Comparison of ENCODE assay signal across 8 mouse cellular contexts in genomic region chr1:170136351-170137009, GRCm38 (mm10). TPM values are rescaled to one million over a fixed set of nuclear protein-coding genes. Genes with fewer than 3 reads are reported as not detected.
DNase-seq lines count a peak whose midpoint lies in the region; ATAC-seq and TF ChIP-seq lines count a peak whose summit lies in the region.

No protein-coding gene starts in this region.

- peaks cover 9% of the 10 kb centered on the region for H3K36me3 ChIP-seq in heart, embryonic 13.5 days
- H3K36me3 ChIP-seq in kidney, postnatal 0 days (ENCODE audit: insufficient read depth, low read length): no peaks in the 10 kb centered on the region
- H3K36me3 ChIP-seq in liver, adult 2 months (ENCODE audit: control insufficient read depth, insufficient read depth, low read length): peaks cover 6% of the 10 kb centered on the region
- no peaks in the 10 kb centered on the region for H3K36me3 ChIP-seq in myocyte (ENCODE audit: control insufficient read depth, insufficient read depth)

- no peak overlapping the region for H3ac ChIP-seq in myocyte (ENCODE audit: control insufficient read depth, insufficient read length)

- no peak for TF ChIP-seq POLR2A in liver, adult 2 months (IDR thresholded peaks at IDR 0.05; ENCODE audit: extremely low read depth, insufficient read depth, low read length)
- no peak for TF ChIP-seq POLR2A in myocyte (IDR thresholded peaks at IDR 0.05; ENCODE audit: insufficient read length, low read depth)

- H3K9me3 ChIP-seq in heart, embryonic 13.5 days: no peaks in the 10 kb centered on the region
- no peaks in the 10 kb centered on the region for H3K9me3 ChIP-seq in kidney, postnatal 0 days (replicated peaks; ENCODE audit: low read length)

- no peak; the same call in 1 of the 2 replicates for ATAC-seq in heart, embryonic 13.5 days (ENCODE audit: extremely low read depth, insufficient number of reproducible peaks, low FRiP score, low TSS enrichment)
- peak; percentile 78 for ATAC-seq in kidney, postnatal 0 days (replicated peaks; ENCODE audit: low FRiP score, low read depth)

- no peaks in the 10 kb centered on the region for H3K79me2 ChIP-seq in liver, adult 2 months (ENCODE audit: control insufficient read depth, insufficient read depth, low read length)
- H3K79me2 ChIP-seq in myocyte (ENCODE audit: control insufficient read depth, insufficient read depth): no peaks in the 10 kb centered on the region

- H3K4me2 ChIP-seq in heart, embryonic 13.5 days: 0 out of 2 replicates have a peak overlapping the region, but pooled peaks have one; percentile 24
- no peak overlapping the region for H3K4me2 ChIP-seq in kidney, postnatal 0 days (ENCODE audit: low read length)
- H3K4me2 ChIP-seq in myocyte (ENCODE audit: low read depth): peak overlapping the region; percentile 49

- WGBS in heart, embryonic 13.5 days: 13% methylated on average over 7 of the region's 7 CpGs
- WGBS in kidney, postnatal 0 days: 11% methylated on average over 7 of the region's 7 CpGs
- WGBS in liver, adult 2 months: 20% methylated on average over 7 of the region's 7 CpGs

- H3K4me3 ChIP-seq in heart, embryonic 13.5 days: no peak overlapping the region
- no peak overlapping the region for H3K4me3 ChIP-seq in kidney, postnatal 0 days (replicated peaks; ENCODE audit: low read depth, low read length)
- H3K4me3 ChIP-seq in liver, adult 2 months (ENCODE audit: insufficient read depth, low read depth, low read length): no peak overlapping the region
- no peak overlapping the region for H3K4me3 ChIP-seq in myocyte

- H3K4me1 ChIP-seq in heart, embryonic 13.5 days: peaks cover 8% of the 10 kb centered on the region; the same call in 1 of the 2 replicates
- H3K4me1 ChIP-seq in kidney, postnatal 0 days (replicated peaks; ENCODE audit: insufficient read depth, low read length): no peaks in the 10 kb centered on the region
- H3K4me1 ChIP-seq in liver, adult 2 months (ENCODE audit: control insufficient read depth, insufficient read depth, low read length): no peaks in the 10 kb centered on the region

- H3K27me3 ChIP-seq in heart, embryonic 13.5 days (replicated peaks): no peaks in the 10 kb centered on the region
- H3K27me3 ChIP-seq in kidney, postnatal 0 days (ENCODE audit: insufficient read depth, low read length): no peaks in the 10 kb centered on the region
- H3K27me3 ChIP-seq in liver, adult 2 months (ENCODE audit: control insufficient read depth, insufficient read depth, low read length): no peaks in the 10 kb centered on the region
- no peaks in the 10 kb centered on the region for H3K27me3 ChIP-seq in myocyte (ENCODE audit: control insufficient read depth, insufficient read depth, insufficient read length)

- DNase-seq in B cell, adult 2 months: peak; percentile 61 to 64
- DNase-seq in brain, adult 2 months (ENCODE audit: low read depth, low spot score): peak; percentile 91
- DNase-seq in fibroblast of lung, adult 2 months (ENCODE audit: low read depth): peak; percentile 82
- peak; percentile 97 for DNase-seq in kidney, postnatal 0 days (ENCODE audit: low spot score)
- peak; percentile 53 for DNase-seq in liver, adult 2 months (ENCODE audit: extremely low read depth, low read depth, low spot score)
- DNase-seq in spleen, postnatal 4 days (ENCODE audit: low spot score in 2 of 2): peak; percentile 50 to 70

- no peak overlapping the region for H3K9ac ChIP-seq in heart, embryonic 13.5 days
- H3K9ac ChIP-seq in kidney, postnatal 0 days (ENCODE audit: low read depth, low read length): no peak overlapping the region
- H3K9ac ChIP-seq in liver, adult 2 months (ENCODE audit: low read depth, low read length): no peak overlapping the region

- TF ChIP-seq CTCF in kidney, postnatal 0 days (IDR thresholded peaks at IDR 0.05; ENCODE audit: low read depth): peak; percentile 90
- TF ChIP-seq CTCF in liver, adult 2 months (IDR thresholded peaks at IDR 0.05; ENCODE audit: low read depth, low read length): peak; percentile 63

- no peak overlapping the region for H3K27ac ChIP-seq in heart, embryonic 13.5 days (replicated peaks)
- no peak overlapping the region for H3K27ac ChIP-seq in kidney, postnatal 0 days
- no peak overlapping the region for H3K27ac ChIP-seq in liver, adult 2 months (replicated peaks; ENCODE audit: insufficient read depth, low read depth, low read length)

TF ChIP-seq in myocyte, 11 proteins besides CTCF, POLR2A, EP300 and RAD21:
- TF ChIP-seq MAX (IDR thresholded peaks at IDR 0.05; ENCODE audit: low read depth): no peak

RNA-seq across cellular contexts. Expression of gene Ddr2, which starts 25.9 kb away (rescaled TPM):
- polyA plus RNA-seq in heart, embryonic 13.5 days (2015; fragmentation: Nextera tagmentation; extraction: Ambion mirVana): 9.1 and 11.2 TPM in 2 replicates
- 19.9 and 23.8 TPM in 2 replicates for polyA plus RNA-seq in kidney, postnatal 0 days (2015; fragmentation: Nextera tagmentation; extraction: Ambion mirVana)
- 3.0 and 4.8 TPM in 2 replicates for total RNA-seq in liver, adult 2 months (2014; rRNA removed)
- polyA plus RNA-seq in liver, adult 2 months (2012; rRNA removed): 0.81 and 1.4 TPM in 2 replicates
- polyA plus RNA-seq in myocyte (2012; fragmentation: generic; extraction: Trizol): 33.8 TPM

RNA-seq across cellular contexts. Expression of gene Uap1, which starts 38.3 kb away (rescaled TPM):
- polyA plus RNA-seq in heart, embryonic 13.5 days (2015; fragmentation: Nextera tagmentation; extraction: Ambion mirVana): 42.4 and 46.1 TPM in 2 replicates
- 53.0 and 53.6 TPM in 2 replicates for polyA plus RNA-seq in kidney, postnatal 0 days (2015; fragmentation: Nextera tagmentation; extraction: Ambion mirVana)
- total RNA-seq in liver, adult 2 months (2014; rRNA removed): 22.6 and 23.6 TPM in 2 replicates
- polyA plus RNA-seq in liver, adult 2 months (2012; rRNA removed): 14.3 and 15.9 TPM in 2 replicates
- polyA plus RNA-seq in myocyte (2012; fragmentation: generic; extraction: Trizol): 16.6 TPM
